Mouse (Mus musculus): ENCODE results near the gene Agtpbp1.

Gene Agtpbp1

DNA sequence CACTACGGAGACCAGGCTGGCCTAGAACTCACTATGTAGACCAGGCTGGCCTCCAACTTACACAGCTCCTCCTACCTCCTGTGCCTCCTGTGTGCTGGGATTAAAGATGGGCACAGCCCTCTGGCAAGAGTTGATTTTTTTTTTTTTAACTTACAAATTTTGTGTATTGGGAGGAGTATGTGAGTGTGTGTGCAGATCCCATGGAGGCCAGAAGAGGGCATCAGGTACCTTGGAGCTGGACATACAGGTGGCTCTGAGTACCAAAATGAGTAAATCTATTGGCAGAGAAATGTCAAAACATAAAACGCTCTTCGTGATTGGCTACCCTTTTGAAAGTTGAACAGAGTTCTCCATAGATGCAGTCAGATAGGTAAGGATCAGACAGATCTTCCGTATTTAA, 4.1 kb downstream of the Agtpbp1 start:
- DNase-seq (ENCODE audit: low read depth, low spot score): no peak

GRCm38 (mm10) chr13:59572549-59572948, 12.5 kb downstream of the Agtpbp1 start:
- no peak for DNase-seq (ENCODE audit: low read depth, low spot score)

GRCm38 (mm10) chr13:59571107-59571506, 13.9 kb downstream of the Agtpbp1 start:
- DNase-seq (ENCODE audit: low read depth, low spot score): no peak

DNA sequence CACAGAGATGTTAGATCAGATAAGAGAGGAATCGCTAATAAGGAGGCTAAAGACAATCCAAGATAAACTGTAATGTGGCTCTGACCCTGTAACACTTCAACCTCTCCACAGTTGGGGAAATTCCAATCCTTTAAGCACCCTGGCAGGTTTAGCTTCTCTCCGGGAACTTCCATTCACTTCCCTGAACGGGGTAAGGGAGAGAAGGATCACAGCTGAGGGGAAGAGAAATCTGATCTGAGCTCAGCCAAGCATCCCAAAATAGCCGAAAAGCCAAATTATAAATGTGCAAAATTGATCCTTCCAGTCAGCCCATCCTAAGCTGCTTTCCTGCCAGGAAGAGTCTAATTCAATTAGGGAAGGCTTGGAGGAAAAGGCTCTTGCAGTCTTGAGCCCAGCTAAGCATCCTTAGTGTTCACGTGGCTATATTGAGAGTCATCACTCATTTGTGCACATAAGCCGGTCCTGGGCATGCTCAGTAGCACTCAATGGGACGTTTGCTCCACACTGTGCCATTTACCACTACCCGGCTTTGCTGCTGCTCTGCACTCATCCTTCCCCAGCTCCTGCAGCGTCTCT, 19.0 kb downstream of the Agtpbp1 start:
- DNase-seq (ENCODE audit: low read depth, low spot score): no peak

GRCm38 (mm10) chr13:59564923-59565322, 20.1 kb downstream of the Agtpbp1 start:
- no peak for DNase-seq (ENCODE audit: low read depth, low spot score)

DNA sequence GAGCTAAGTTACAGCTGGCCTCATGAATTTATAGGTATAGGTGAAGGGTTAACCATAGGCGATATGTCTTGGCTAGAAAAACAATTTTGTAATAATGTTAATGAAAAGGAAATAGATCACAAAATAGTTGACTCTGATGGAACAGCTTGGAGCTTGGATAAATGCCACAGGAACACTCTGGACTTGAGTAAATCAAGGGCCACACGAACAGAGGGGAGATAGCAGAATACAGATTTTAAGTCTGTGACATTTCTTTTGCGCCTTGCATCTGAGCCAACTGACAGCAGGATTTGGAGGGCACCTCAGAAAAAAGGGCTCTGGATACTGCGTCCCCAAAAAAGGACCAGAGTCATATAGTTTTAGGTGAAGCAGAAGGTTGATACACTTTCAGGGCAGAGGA, 20.5 kb downstream of the Agtpbp1 start:
- no peak for DNase-seq (ENCODE audit: low read depth, low spot score)

DNA sequence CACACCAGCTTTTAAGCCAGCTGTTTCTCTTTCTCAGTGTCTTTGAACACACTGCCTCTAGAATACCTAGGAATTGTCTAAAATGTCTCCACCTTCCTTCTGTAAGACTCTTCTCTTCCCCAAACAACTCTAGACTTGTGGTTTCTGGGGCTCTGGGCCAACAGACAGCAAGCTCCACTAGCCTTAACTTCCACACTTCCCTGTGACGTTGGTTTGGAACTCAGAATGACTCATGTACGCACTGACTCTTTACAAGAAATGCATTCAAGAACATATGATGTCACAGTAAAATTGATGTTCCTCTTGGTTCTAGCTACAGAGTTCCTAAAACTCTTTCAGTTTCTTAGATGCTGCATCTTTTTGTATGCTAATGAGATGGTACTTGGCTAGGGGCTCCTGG, 22.6 kb downstream of the Agtpbp1 start:
- DNase-seq (ENCODE audit: low read depth, low spot score): no peak

DNA sequence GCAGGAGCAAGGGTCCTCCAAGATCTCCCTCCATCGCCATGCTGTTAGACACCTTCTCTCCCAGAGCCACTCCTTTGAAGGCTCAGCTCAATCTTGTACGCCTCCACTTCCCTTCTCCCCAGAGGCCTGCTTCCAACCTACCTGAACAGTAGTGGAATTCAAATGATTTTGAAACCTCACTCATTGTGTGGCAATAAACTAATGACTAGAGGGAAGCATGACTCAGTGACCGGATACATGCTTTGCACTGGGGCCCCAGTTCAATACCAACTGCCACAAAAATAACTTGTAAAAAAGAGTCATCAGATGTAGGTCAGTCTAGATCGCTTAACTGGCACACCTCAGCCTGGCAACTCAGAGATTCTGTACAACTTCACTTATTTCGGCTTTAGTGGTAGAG, 26.3 kb downstream of the Agtpbp1 start:
- no peak for DNase-seq (ENCODE audit: low read depth, low spot score)

- DNase-seq (ENCODE audit: low read depth, low spot score): peak; percentile 84
These were observed 27.6 kb downstream of the Agtpbp1 start for GRCm38 (mm10) chr13:59557185-59557985.

DNA sequence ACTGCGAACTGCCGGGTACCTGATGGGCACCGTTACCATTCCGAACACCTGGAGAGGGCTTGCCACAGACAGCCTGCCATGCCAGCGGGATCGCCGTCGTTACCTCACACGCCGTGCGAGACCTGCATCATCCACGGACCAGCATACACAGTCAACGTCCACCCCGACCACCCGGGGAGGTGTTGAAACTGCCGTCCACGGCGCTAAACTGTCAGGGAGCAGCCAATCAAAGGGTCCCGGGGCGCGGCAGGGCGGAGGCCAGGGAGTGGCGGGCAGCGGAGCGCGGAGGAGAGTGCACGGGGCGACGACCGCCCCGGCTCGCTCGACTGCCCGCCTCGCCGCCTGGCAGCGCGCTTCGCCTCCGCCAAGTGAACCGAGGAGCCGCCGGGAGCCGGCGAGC, 28.4 kb downstream of the Agtpbp1 start:
- DNase-seq (ENCODE audit: low read depth, low spot score): peak; percentile 32

DNA sequence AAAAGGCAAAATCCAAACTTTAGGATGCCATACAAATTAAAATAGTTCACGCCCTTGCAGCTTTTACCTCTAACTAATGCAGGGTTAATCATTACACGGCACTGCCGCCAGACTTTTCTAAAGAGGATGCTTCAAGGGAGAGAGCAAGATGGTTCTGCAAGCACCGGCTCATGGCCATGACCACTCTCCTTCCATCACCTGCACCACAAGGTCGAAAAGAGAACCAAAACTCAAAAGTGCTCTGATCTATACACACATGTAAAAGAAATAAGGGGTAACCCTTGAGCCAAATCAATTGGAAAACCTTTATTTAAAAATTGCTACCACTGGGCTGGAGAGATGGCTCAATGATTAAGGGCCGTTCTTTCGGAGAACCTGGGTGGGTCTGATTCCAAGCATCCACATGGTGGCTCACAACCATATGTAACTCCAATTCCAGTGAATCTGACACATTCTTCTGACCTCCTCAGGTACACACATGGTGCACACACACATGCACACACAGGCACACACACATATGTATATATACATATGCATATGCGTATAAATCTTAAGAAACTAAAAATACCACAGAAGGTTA, 29.3 kb downstream of the Agtpbp1 start:
- DNase-seq (ENCODE audit: low read depth, low spot score): no peak

- no peak for DNase-seq (ENCODE audit: low read depth, low spot score)
These were observed 30.1 kb downstream of the Agtpbp1 start for GRCm38 (mm10) chr13:59554772-59555505.

- DNase-seq (ENCODE audit: low read depth, low spot score): no peak
These were observed 32.3 kb downstream of the Agtpbp1 start for GRCm38 (mm10) chr13:59552751-59553150.

DNA sequence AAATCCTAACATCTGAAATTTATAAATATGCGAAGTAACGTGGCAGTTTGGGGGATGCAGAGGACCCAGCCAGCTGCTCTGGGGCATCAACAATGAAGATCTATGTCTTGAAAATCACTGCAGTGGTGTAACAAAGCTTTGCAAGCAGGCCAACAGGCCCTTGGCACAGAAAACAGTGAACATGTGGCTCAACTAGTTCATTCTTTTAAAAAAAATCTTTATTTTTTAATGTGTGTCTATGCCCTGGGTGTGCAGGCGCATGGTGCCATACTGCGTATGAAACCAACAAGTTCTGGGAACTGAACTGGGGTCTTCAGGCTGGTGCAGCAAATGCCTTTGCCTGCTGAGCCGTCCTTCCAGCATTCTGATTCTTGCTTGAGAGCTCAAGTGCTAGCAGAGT, 32.7 kb downstream of the Agtpbp1 start:
- no peak for DNase-seq (ENCODE audit: low read depth, low spot score)

- no peak for DNase-seq (ENCODE audit: low read depth, low spot score)
These were observed 35.7 kb downstream of the Agtpbp1 start for GRCm38 (mm10) chr13:59549318-59549798.

DNA sequence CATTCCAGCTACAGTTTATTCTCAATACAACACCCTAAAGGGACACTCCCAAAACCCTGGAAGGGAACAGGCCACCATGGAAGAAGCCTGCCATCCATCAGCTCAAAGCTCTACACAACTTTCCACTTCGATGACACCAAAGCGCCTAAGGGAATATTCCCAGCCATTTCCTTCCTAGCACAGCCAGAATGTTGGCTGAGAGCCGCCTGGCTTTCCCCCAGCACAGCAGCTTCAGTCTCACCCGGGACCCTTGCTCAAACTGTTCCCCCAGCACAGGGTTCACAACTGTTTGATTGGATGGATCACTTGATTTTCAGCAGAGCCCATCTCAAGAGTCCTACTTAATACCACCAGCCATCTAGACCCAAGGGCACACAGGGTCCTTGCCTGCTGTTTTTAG, 37.3 kb downstream of the Agtpbp1 start:
- DNase-seq (ENCODE audit: low read depth, low spot score): no peak

DNA sequence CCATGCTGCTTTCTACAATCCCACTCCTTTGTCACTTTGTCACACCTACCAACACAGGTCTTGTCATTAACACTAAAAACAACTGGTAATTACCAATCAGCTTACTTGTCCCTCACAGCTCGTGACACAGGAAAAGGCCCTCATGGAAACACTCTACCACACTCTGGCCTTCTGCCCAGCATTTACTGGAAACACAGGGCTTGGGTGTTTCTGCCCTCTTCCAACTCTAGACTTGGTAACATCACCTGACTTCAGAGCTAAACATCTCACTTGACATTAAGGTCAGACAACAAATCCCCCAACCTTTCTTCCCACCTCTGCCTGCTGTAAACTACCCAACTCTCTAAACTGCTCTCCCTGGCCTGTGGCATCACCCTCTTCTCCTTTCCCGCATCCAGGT, 37.9 kb downstream of the Agtpbp1 start:
- DNase-seq (ENCODE audit: low read depth, low spot score): no peak

DNA sequence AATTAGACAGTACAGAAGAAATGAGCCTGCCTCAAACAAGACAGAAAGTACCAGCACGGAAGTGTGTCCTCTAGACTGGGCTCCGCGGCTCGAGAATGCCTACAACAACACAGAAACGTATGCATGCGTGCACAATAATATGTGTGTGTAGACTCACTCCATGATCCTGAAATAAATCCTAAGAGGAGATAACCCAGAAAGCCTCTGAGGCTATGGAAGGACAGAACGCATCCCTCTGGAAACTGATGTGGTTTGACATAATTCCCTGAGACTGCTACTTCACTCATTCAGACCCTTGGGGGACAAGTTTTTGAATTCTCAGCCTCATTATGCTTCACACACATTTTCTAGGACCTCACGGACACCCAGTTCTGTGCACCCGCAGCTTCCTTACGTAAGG, 42.6 kb downstream of the Agtpbp1 start:
- DNase-seq (ENCODE audit: low read depth, low spot score): no peak

- no peak for DNase-seq (ENCODE audit: low read depth, low spot score)
These were observed 45.0 kb downstream of the Agtpbp1 start for GRCm38 (mm10) chr13:59540030-59540429.

DNA sequence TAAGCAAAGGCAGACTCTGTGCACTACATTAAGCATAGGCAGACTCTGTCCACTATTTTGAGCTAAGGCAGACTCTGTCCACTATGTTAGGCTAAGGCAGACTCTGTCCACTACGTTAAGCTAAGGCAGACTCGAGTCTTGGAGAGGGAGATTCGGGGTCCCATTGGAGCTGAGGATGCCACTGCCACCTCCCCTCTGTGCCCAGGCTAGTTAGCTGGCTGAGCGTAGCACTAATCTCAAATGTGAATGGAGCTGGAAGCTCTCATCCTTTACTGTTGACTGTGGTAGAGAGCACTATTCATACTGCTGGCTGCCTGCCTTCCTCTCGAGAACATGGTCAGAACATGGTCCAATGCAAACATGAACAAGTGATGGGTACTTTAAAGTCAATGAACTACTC, 46.4 kb downstream of the Agtpbp1 start:
- no peak for DNase-seq (ENCODE audit: low read depth, low spot score)

GRCm38 (mm10) chr13:59536631-59537030, 48.4 kb downstream of the Agtpbp1 start:
- DNase-seq (ENCODE audit: low read depth, low spot score): no peak

GRCm38 (mm10) chr13:59535746-59536145, 49.3 kb downstream of the Agtpbp1 start:
- no peak for DNase-seq (ENCODE audit: low read depth, low spot score)

Measured in forelimb bud, embryonic 11.5 days (tissue).